ENCODE assay signal across 14 mouse cellular contexts in genomic region chr12:81675557-81675956, GRCm38 (mm10). TPM values are rescaled to one million over a fixed set of nuclear protein-coding genes. Genes with fewer than 3 reads are reported as not detected.
"Had no signal": no experiment of that assay in that cellular context is flagged by ENCODE, and none has a peak within 500 bp of the region (broad histone marks: within the 10 kb centered on the region; RNA-seq: fewer than 3 reads in every experiment).

No protein-coding gene starts in this region.

- H3K4me1 ChIP-seq: kidney, embryonic 15.5 days; liver, embryonic 12.5 days; lung, embryonic 15.5 days; neural tube, embryonic 15.5 days had no signal

- H3K36me3 ChIP-seq: kidney, embryonic 15.5 days; limb, embryonic 15.5 days; liver, embryonic 12.5 days; lung, embryonic 15.5 days; neural tube, embryonic 15.5 days had no signal

- ATAC-seq: intestine, embryonic 16.5 days; liver, embryonic 12.5 days had no signal

- H3K9ac ChIP-seq: kidney, embryonic 15.5 days; limb, embryonic 15.5 days; liver, embryonic 12.5 days; lung, embryonic 15.5 days; neural tube, embryonic 15.5 days had no signal

- DNase-seq: kidney, adult 2 months; kidney, postnatal 14 days; lung, postnatal 14 days; right cerebral cortex, postnatal 14 days; thymus, adult 18-20 months; thymus, postnatal 14 days had no signal

- H3K27me3 ChIP-seq: kidney, embryonic 15.5 days; limb, embryonic 15.5 days; liver, embryonic 12.5 days; lung, embryonic 15.5 days; neural tube, embryonic 15.5 days had no signal

- H3K4me2 ChIP-seq: kidney, embryonic 15.5 days; limb, embryonic 15.5 days; liver, embryonic 12.5 days; lung, embryonic 15.5 days; neural tube, embryonic 15.5 days had no signal

- H3K4me3 ChIP-seq: kidney, embryonic 15.5 days; limb, embryonic 15.5 days; liver, embryonic 12.5 days; lung, embryonic 15.5 days; myocyte; neural tube, embryonic 15.5 days had no signal

- H3K9me3 ChIP-seq: kidney, embryonic 15.5 days; limb, embryonic 15.5 days; liver, embryonic 12.5 days; lung, embryonic 15.5 days; neural tube, embryonic 15.5 days had no signal

- H3K27ac ChIP-seq: kidney, embryonic 15.5 days; limb, embryonic 15.5 days; liver, embryonic 12.5 days; lung, embryonic 15.5 days; macrophage; neural tube, embryonic 15.5 days had no signal

RNA-seq across cellular contexts. Expression of gene Ttc9, which starts 44.5 kb away (rescaled TPM):
- polyA plus RNA-seq: macrophage had no signal
